Mouse (Mus musculus) neural tube, embryonic 12.5 days (tissue): ENCODE results near the gene Eif4g3. TPM values are rescaled to one million over a fixed set of nuclear protein-coding genes. Genes with fewer than 3 reads are reported as not detected.

ENCODE experiments used
- ATAC-seq: fragments of 200-750 bp; cut with Nextera tagmentation; 2 replicates; pipeline ENCODE4 v1.8.0; 2017; ENCODE audit warnings: low read depth, mild to moderate bottlenecking, moderate TSS enrichment, moderate library complexity; ENCODE audit not compliant: low FRiP score
- H3K27ac ChIP-seq: fragments of 300-500 bp; sonication (generic); 2 replicates; pipeline ENCODE4 v1.5.1; 2016
- H3K27me3 ChIP-seq: fragments of 300-500 bp; sonication (generic); replicated peaks from 2 replicates; pipeline ENCODE4 v1.6.1; 2016; ENCODE audit warnings: mild to moderate bottlenecking
- H3K36me3 ChIP-seq: fragments of 300-500 bp; sonication (generic); 2 replicates; pipeline ENCODE4 v1.6.1; 2016; ENCODE audit warnings: mild to moderate bottlenecking
- H3K4me1 ChIP-seq: fragments of 300-500 bp; sonication (generic); 2 replicates; pipeline ENCODE4 v1.6.1; 2016
- H3K4me2 ChIP-seq: fragments of 300-500 bp; sonication (generic); replicated peaks from 2 replicates; pipeline ENCODE4 v1.6.1; 2016; ENCODE audit warnings: mild to moderate bottlenecking
- H3K4me3 ChIP-seq: fragments of 300-500 bp; sonication (generic); 2 replicates; pipeline ENCODE4 v1.5.1; 2016
- H3K9ac ChIP-seq: fragments of 300-500 bp; sonication (generic); 2 replicates; pipeline ENCODE4 v1.6.1; 2016; ENCODE audit warnings: mild to moderate bottlenecking
- H3K9me3 ChIP-seq: fragments of 300-500 bp; sonication (generic); 2 replicates; pipeline ENCODE4 v1.6.1; 2016; ENCODE audit warnings: mild to moderate bottlenecking
- WGBS: fragments of 180-500 bp; shearing (Covaris S2); methylation state at CpG from one replicate; pipeline ENCODE4 v1.1.7; 2016; 5-methylcytosine and 5-hydroxymethylcytosine counted together
- polyA plus RNA-seq: library from polyadenylated mRNA; unstranded; fragments of >200 nt; fragmentation: Nextera tagmentation; extraction: Ambion mirVana; gene quantifications from 2 replicates; pipeline ENCODE4 v1.2.1, GENCODE M21; 2016

Eif4g3 gene
- polyA plus RNA-seq, 1 experiment from 2014 or later, result 60.4 TPM

- no peak overlapping the region for H3K9ac ChIP-seq
- H3K4me1 ChIP-seq, result peaks cover 19% of the 10 kb centered on the region
- H3K36me3 ChIP-seq, result peaks cover 14% of the 10 kb centered on the region
- no peak overlapping the region for H3K4me3 ChIP-seq
- no peak for ATAC-seq
- H3K9me3 ChIP-seq, result no peaks in the 10 kb centered on the region
- H3K27me3 ChIP-seq, result no peaks in the 10 kb centered on the region
- WGBS, result 30% methylated on average over 8 of the region's 8 CpGs
- H3K4me2 ChIP-seq, result 0 out of 2 replicates have a peak overlapping the region, but pooled peaks have one; percentile 30
- H3K27ac ChIP-seq, result no peak overlapping the region
Observed at GRCm38 (mm10) chr4:138037110-138037509, 44.3 kb downstream of the Eif4g3 start.

GRCm38 (mm10) chr4:138037896-138038295 lies 45.1 kb downstream of the Eif4g3 start:
- no peak for ATAC-seq
- H3K4me2 ChIP-seq, result no peak overlapping the region
- H3K27ac ChIP-seq, result no peak overlapping the region
- H3K4me3 ChIP-seq, result no peak overlapping the region
- whole genome bisulfite sequencing, result 89% methylated on average over 1 of the region's 1 CpGs
- H3K27me3 ChIP-seq, result no peaks in the 10 kb centered on the region
- H3K36me3 ChIP-seq, result peaks cover 10% of the 10 kb centered on the region
- peaks cover 19% of the 10 kb centered on the region for H3K4me1 ChIP-seq
- H3K9me3 ChIP-seq, result no peaks in the 10 kb centered on the region
- H3K9ac ChIP-seq, result no peak overlapping the region

DNA sequence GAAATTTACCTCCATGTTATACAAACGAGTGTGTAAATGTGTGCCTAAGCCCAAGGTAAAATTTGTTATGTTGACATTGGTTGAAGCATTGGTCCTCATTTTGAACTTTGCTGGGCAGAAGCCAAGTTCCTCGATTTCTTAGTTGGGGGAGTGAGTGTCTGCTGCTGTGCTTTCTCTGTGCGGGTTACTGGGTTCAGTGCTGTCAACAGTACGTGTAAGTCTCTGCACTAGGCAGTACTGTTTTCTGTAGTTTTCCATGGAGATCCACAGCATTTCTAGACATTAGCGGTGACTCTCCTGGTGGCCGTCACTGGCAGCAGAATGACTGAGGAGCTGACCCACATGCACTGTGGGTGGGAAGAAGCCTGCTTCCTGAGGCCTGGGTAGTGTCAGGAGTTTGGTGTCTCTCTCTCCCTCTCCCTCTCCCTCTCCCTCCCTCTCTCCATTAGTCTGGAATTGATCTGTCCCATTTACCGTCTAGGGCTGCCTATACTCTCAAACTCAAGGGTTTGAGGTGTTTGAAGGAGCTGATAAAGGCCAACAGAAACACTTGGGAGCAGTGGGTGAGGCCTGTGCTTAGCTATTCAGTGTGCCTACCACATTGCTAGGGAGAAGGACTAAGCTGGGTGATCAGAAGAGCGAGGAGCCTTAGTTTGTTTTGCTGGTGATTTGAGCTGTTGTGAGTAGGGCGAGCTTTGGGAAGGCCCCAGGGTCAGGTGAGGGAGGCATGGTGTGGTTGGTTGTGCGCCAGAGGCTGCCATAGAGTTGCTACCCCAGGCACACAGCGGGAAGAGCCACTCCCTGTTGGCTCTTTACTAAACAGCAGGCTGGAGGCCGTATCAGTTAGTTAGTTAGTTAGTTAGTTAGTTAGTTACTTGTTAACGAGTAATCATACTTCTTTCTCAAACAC lies 45.8 kb downstream of the Eif4g3 start:
- no peak overlapping the region for H3K27ac ChIP-seq
- H3K4me1 ChIP-seq, result peaks cover 19% of the 10 kb centered on the region

GRCm38 (mm10) chr4:138039275-138039651 lies 46.4 kb downstream of the Eif4g3 start:
- H3K4me3 ChIP-seq, result no peak overlapping the region
- no peaks in the 10 kb centered on the region for H3K27me3 ChIP-seq
- WGBS, result 93% methylated on average over 9 of the region's 9 CpGs
- peaks cover 6% of the 10 kb centered on the region for H3K36me3 ChIP-seq
- H3K4me1 ChIP-seq, result peaks cover 19% of the 10 kb centered on the region
- no peak overlapping the region for H3K4me2 ChIP-seq
- H3K9ac ChIP-seq, result no peak overlapping the region
- no peak for ATAC-seq
- H3K27ac ChIP-seq, result no peak overlapping the region
- no peaks in the 10 kb centered on the region for H3K9me3 ChIP-seq

More for the DNA sequence above, 45.8 kb downstream of the Eif4g3 start:
- H3K4me2 ChIP-seq, result no peak overlapping the region
- H3K9ac ChIP-seq, result no peak overlapping the region
- 83% methylated on average over 13 of the region's 13 CpGs for WGBS
- H3K4me3 ChIP-seq, result no peak overlapping the region
- peaks cover 7% of the 10 kb centered on the region for H3K36me3 ChIP-seq
- H3K27me3 ChIP-seq, result no peaks in the 10 kb centered on the region
- no peak for ATAC-seq
- H3K9me3 ChIP-seq, result no peaks in the 10 kb centered on the region

DNA sequence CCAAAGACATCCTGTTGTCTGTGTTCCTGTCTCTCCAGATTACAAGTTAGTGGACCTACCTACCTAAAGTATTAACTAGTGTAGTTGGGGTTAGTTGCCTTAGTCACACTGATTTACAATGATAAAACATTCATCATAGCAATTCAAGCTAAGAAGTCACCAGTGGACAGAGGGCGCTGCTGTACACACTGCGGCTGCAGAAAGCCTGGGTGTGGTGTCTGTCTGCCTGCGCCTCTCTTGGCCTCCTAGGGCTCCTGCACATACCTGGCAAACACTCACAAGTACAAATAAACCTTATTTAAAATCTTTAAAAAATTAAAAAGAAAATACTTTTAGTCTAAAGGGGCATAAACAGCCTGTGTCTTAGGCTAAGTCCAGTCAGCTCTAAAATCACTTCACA lies 47.8 kb downstream of the Eif4g3 start:
- peaks cover 17% of the 10 kb centered on the region for H3K4me1 ChIP-seq
- no peak overlapping the region for H3K9ac ChIP-seq
- 0 out of 2 replicates have a peak, but pooled peaks cover 4% of the 10 kb centered on the region for H3K9me3 ChIP-seq
- 87% methylated on average over 3 of the region's 3 CpGs for whole genome bisulfite sequencing
- no peak overlapping the region for H3K27ac ChIP-seq
- peaks cover 15% of the 10 kb centered on the region for H3K36me3 ChIP-seq
- no peaks in the 10 kb centered on the region for H3K27me3 ChIP-seq
- H3K4me2 ChIP-seq, result no peak overlapping the region
- ATAC-seq, result no peak
- no peak overlapping the region for H3K4me3 ChIP-seq

GRCm38 (mm10) chr4:138041566-138042256 lies 48.9 kb downstream of the Eif4g3 start:
- no peak overlapping the region for H3K4me3 ChIP-seq
- H3K4me1 ChIP-seq, result peaks cover 6% of the 10 kb centered on the region
- WGBS, result 80% methylated on average over 12 of the region's 12 CpGs
- no peak for ATAC-seq
- H3K4me2 ChIP-seq, result no peak overlapping the region
- H3K9me3 ChIP-seq, result 0 out of 2 replicates have a peak, but pooled peaks cover 4% of the 10 kb centered on the region
- no peak overlapping the region for H3K27ac ChIP-seq
- no peak overlapping the region for H3K9ac ChIP-seq
- H3K27me3 ChIP-seq, result no peaks in the 10 kb centered on the region
- H3K36me3 ChIP-seq, result peaks cover 22% of the 10 kb centered on the region

DNA sequence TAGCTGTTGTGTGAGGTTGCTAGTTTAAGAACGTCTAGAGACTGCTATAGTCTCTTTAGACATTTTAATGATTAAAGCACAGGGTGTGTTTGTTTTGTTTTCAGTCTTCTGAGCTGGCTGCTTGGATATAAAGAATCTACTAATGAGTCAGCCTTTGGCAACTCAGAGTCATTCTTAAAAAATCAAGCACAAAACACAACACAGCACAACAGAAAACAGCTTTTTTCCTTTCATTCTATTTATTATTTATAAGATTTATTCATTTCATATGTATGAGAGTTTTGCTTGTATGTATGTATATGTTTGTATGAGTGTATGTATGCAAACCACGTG lies 49.4 kb downstream of the Eif4g3 start:
- peaks cover under 1% of the 10 kb centered on the region; the same call in 1 of the 2 replicates for H3K4me1 ChIP-seq
- H3K36me3 ChIP-seq, result peaks cover 24% of the 10 kb centered on the region
- ATAC-seq, result no peak
- H3K9me3 ChIP-seq, result 0 out of 2 replicates have a peak, but pooled peaks cover 4% of the 10 kb centered on the region
- 69% methylated on average over 2 of the region's 2 CpGs for WGBS
- no peak overlapping the region for H3K9ac ChIP-seq
- no peak overlapping the region for H3K4me3 ChIP-seq
- H3K27me3 ChIP-seq, result no peaks in the 10 kb centered on the region
- H3K27ac ChIP-seq, result no peak overlapping the region
- H3K4me2 ChIP-seq, result no peak overlapping the region

GRCm38 (mm10) chr4:138042625-138043024 lies 49.8 kb downstream of the Eif4g3 start:
- H3K36me3 ChIP-seq, result peaks cover 24% of the 10 kb centered on the region
- H3K27me3 ChIP-seq, result no peaks in the 10 kb centered on the region
- no peak for ATAC-seq
- H3K4me2 ChIP-seq, result no peak overlapping the region
- 91% methylated on average over 5 of the region's 5 CpGs for WGBS
- H3K27ac ChIP-seq, result no peak overlapping the region
- 0 out of 2 replicates have a peak, but pooled peaks cover 4% of the 10 kb centered on the region for H3K9me3 ChIP-seq
- H3K4me1 ChIP-seq, result no peaks in the 10 kb centered on the region
- H3K4me3 ChIP-seq, result no peak overlapping the region
- no peak overlapping the region for H3K9ac ChIP-seq

- 0 out of 2 replicates have a peak, but pooled peaks cover 4% of the 10 kb centered on the region for H3K9me3 ChIP-seq
- no peaks in the 10 kb centered on the region for H3K4me1 ChIP-seq
- H3K27ac ChIP-seq, result no peak overlapping the region
- 98% methylated on average over 16 of the region's 16 CpGs for WGBS
- no peak overlapping the region for H3K4me2 ChIP-seq
- peaks cover 24% of the 10 kb centered on the region for H3K36me3 ChIP-seq
- no peak overlapping the region for H3K9ac ChIP-seq
- no peak for ATAC-seq
- no peaks in the 10 kb centered on the region for H3K27me3 ChIP-seq
- no peak overlapping the region for H3K4me3 ChIP-seq
Observed at GRCm38 (mm10) chr4:138044841-138045500, 52.1 kb downstream of the Eif4g3 start.

DNA sequence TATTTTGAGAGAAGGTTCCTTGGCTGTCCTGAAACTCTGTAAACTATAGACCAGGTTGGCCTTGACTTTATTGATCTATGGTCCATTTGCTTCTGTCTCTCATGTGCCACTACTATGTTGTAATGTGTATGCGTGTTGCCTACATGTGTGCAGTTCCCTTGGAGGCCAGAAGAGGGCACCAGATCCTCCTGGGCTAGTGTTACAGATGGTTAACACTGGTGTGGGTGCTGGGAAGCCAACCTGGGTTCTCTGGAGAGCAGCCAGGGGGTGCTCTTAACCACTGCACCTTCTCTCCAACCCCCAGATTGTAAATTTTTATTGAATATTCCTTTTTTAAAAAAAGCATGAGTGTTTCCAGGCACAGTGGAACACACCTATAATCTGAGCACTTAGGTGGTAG lies 53.0 kb downstream of the Eif4g3 start:
- H3K27ac ChIP-seq, result no peak overlapping the region
- no peak overlapping the region for H3K9ac ChIP-seq
- peaks cover 24% of the 10 kb centered on the region for H3K36me3 ChIP-seq
- ATAC-seq, result no peak
- no peak overlapping the region for H3K4me3 ChIP-seq
- H3K4me2 ChIP-seq, result no peak overlapping the region
- H3K9me3 ChIP-seq, result 0 out of 2 replicates have a peak, but pooled peaks cover 4% of the 10 kb centered on the region
- H3K4me1 ChIP-seq, result no peaks in the 10 kb centered on the region
- H3K27me3 ChIP-seq, result no peaks in the 10 kb centered on the region
- WGBS, result 100% methylated on average over 1 of the region's 1 CpGs

DNA sequence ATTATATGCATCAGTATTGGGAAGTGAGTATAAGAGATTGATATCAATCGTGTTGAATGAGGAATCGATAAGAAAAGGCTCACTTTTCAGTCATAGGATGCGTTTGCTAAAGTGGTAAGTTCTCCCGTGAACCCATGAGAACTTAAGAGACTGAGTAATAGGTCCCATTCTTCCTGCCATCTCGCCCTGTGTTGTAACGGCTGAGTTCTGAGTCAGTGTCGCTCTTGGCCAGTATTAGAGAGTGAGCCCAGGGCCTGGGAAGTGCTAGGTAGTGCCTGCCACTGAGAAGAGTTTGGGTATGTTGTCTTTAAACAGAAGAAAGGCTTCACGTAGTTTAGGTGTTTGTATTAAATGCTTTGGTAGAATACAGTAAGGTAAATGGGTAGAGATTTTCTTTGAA lies 53.5 kb downstream of the Eif4g3 start:
- Histone ChIP-seq H3K4me3 (no peak overlapping the region), H3K27ac (no peak overlapping the region), H3K9me3 (0 out of 2 replicates have a peak, but pooled peaks cover 4% of the 10 kb centered on the region), H3K9ac (no peak overlapping the region), H3K4me1 (no peaks in the 10 kb centered on the region), H3K27me3 (no peaks in the 10 kb centered on the region), H3K4me2 (no peak overlapping the region), H3K36me3 (peaks cover 24% of the 10 kb centered on the region)
- ATAC-seq, result no peak
- WGBS, result 94% methylated on average over 8 of the region's 8 CpGs

- Histone ChIP-seq H3K4me3 (no peak overlapping the region), H3K4me2 (no peak overlapping the region), H3K27me3 (no peaks in the 10 kb centered on the region), H3K9ac (no peak overlapping the region), H3K4me1 (no peaks in the 10 kb centered on the region), H3K36me3 (peaks cover 27% of the 10 kb centered on the region), H3K9me3 (0 out of 2 replicates have a peak, but pooled peaks cover 4% of the 10 kb centered on the region), H3K27ac (no peak overlapping the region)
- no peak for ATAC-seq
- WGBS, result 79% methylated on average over 6 of the region's 6 CpGs
Observed at GRCm38 (mm10) chr4:138049547-138049946, 56.7 kb downstream of the Eif4g3 start.
